Mouse (Mus musculus) forebrain, postnatal 0 days (tissue): ENCODE measurements at regions not wholly inside any gene's neighbourhood (a gene's known extent, or its start where the extent isn't known, plus 50 kb on each side); places are given as distances from the start of the nearest gene placed in this dataset.

Experiments used
- ATAC-seq: fragments of 200-750 bp; cut with Nextera tagmentation; 2 replicates; pipeline ENCODE4 v1.8.0; 2017; ENCODE audit warnings: mild to moderate bottlenecking, moderate library complexity
- DNase-seq: peaks from one replicate; pipeline ENCODE4 v3.0.0-alpha.2; 2015
- H3K27ac ChIP-seq: fragments of 300-500 bp; sonication (generic); 2 replicates; pipeline ENCODE4 v1.5.1; 2014; ENCODE audit warnings: low read depth, mild to moderate bottlenecking, antibody characterized with exemption, low read length, moderate library complexity, mixed read lengths
- H3K27me3 ChIP-seq: fragments of 300-500 bp; sonication (generic); 2 replicates; pipeline ENCODE4 v1.6.1; 2014; ENCODE audit warnings: mild to moderate bottlenecking, low read length, mixed read lengths; ENCODE audit not compliant: insufficient read depth
- H3K36me3 ChIP-seq: fragments of 300-500 bp; sonication (generic); 2 replicates; pipeline ENCODE4 v1.6.1; 2014; ENCODE audit warnings: mild to moderate bottlenecking, moderate library complexity; ENCODE audit not compliant: insufficient read depth
- H3K4me1 ChIP-seq: fragments of 300-500 bp; sonication (generic); 2 replicates; pipeline ENCODE4 v1.6.1; 2014; ENCODE audit warnings: antibody characterized with exemption; ENCODE audit not compliant: insufficient read depth
- H3K4me2 ChIP-seq: fragments of 300-500 bp; sonication (generic); 2 replicates; pipeline ENCODE4 v1.6.1; 2014; ENCODE audit warnings: low read depth, mild to moderate bottlenecking, moderate library complexity
- H3K4me3 ChIP-seq: fragments of 300-500 bp; sonication (generic); 2 replicates; pipeline ENCODE4 v1.5.1; 2014; ENCODE audit warnings: low read depth, low read length, mixed read lengths
- H3K9ac ChIP-seq: fragments of 300-500 bp; sonication (generic); 2 replicates; pipeline ENCODE4 v1.6.1; 2014; ENCODE audit warnings: mild to moderate bottlenecking
- H3K9me3 ChIP-seq: fragments of 300-500 bp; sonication (generic); 2 replicates; pipeline ENCODE4 v1.6.1; 2016; ENCODE audit warnings: low read length
- CTCF ChIP-seq: sonication (generic); IDR thresholded peaks from 2 replicates; pipeline ENCODE4 v1.5.1; 2016; ENCODE audit warnings: antibody characterized with exemption, control low read depth, low read depth
- WGBS: fragments of 180-500 bp; shearing (Covaris S2); extraction: QIAGEN DNeasy Blood & Tissue Kit; methylation state at CpG from one replicate; pipeline ENCODE4 v1.1.7; 2014; 5-methylcytosine and 5-hydroxymethylcytosine counted together

DNA sequence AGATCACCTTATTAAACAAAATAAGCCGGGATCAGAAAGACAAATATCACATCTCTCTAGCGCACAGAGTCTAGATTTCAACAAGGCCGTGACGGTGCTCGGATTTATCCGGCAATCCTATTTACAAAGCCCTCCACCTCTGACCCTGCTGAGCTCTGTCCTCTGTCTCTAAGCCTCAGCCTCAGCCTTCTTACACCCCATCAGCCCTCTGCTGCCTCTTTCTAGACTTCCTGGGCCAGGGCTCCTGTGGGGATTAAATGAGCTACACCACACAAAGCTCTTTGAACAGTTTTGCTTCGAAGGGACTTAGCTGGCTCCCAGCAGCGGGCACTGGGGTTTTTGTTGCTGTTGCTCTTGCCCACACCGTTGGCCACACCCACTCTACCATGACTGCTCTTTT lies 211.8 kb downstream of the CK137956 start:
- Histone ChIP-seq H3K27ac (no peak overlapping the region), H3K9ac (no peak overlapping the region), H3K4me2 (no peak overlapping the region), H3K27me3 (no peaks in the 10 kb centered on the region), H3K4me1 (no peaks in the 10 kb centered on the region), H3K36me3 (no peaks in the 10 kb centered on the region), H3K4me3 (no peak overlapping the region), H3K9me3 (no peaks in the 10 kb centered on the region)
- WGBS, result 33% methylated on average over 9 of the region's 9 CpGs
- no peak for TF ChIP-seq CTCF
- DNase-seq (no peak), ATAC-seq (no peak)

DNA sequence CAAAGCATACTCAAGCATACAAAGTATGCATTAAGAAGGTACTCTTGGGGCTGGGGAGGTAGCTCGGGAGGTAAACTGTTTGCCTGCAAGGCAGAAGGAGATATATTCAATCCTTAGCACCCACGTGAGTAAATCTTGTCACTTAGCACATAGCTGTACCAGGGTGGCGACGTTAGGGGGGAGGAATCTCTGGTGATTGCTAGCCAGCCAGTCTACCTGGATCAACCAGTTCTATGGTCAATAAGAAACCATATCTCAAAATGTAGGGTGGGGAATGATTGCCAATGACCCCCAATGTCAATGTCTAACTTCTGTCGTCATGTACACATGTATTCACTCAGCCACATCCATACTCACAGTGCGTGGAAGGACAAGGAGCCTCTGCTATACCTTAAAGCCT lies 214.5 kb downstream of the CK137956 start:
- Histone ChIP-seq H3K36me3 (no peaks in the 10 kb centered on the region), H3K4me1 (no peaks in the 10 kb centered on the region), H3K27ac (no peak overlapping the region), H3K27me3 (no peaks in the 10 kb centered on the region), H3K4me2 (no peak overlapping the region), H3K9me3 (no peaks in the 10 kb centered on the region), H3K9ac (no peak overlapping the region), H3K4me3 (no peak overlapping the region)
- TF ChIP-seq CTCF, result no peak
- no peak for DNase-seq
- ATAC-seq, result no peak
- 91% methylated on average over 6 of the region's 6 CpGs for WGBS

DNA sequence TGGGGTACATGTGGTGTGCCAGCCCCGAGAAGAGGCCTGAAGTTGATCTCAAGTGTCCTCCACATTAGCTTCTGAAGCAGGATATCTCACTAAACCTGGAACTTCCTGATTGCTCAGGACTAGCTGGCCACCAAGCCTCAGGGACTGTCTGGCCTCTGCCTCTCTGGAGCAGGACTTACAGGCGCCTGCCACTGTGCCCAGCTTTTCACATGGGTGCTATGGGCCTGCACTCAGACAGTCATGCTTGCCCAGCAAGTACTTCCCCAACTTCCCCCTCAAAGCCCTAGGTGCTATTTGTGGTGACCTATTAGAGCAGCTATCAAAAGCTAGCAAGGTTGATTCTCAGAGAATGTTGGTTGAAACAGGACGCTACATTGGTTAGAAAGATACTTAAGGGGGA lies 220.0 kb downstream of the CK137956 start:
- no peaks in the 10 kb centered on the region for H3K9me3 ChIP-seq
- H3K27me3 ChIP-seq, result no peaks in the 10 kb centered on the region
- H3K36me3 ChIP-seq, result no peaks in the 10 kb centered on the region
- no peak overlapping the region for H3K9ac ChIP-seq
- no peak for ATAC-seq
- no peaks in the 10 kb centered on the region for H3K4me1 ChIP-seq
- no peak for DNase-seq
- WGBS, result 94% methylated on average over 3 of the region's 3 CpGs
- no peak overlapping the region for H3K4me3 ChIP-seq
- no peak overlapping the region for H3K4me2 ChIP-seq
- H3K27ac ChIP-seq, result no peak overlapping the region
- no peak for TF ChIP-seq CTCF

DNA sequence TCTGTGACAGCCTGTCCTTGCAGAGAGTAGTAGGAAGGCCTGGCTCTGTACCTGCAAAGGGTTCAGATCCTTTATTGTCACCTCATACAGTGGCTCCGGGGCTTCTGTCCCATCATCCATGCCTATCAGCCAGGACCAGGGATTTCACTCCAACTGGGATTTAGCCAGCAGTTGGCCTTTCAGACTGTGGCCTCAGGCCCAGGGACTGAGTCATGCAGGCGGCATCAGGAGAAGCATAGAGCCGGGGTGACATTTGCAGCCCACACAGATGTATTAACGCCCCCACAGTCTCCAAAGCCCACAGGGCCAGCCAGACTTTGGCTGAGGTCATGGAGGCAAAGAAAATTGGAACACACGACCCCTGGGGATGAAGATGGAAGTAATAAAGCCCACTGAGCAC lies 222.9 kb downstream of the CK137956 start:
- Histone ChIP-seq H3K27me3 (no peaks in the 10 kb centered on the region), H3K36me3 (no peaks in the 10 kb centered on the region), H3K4me3 (no peak overlapping the region), H3K4me1 (no peaks in the 10 kb centered on the region), H3K9me3 (no peaks in the 10 kb centered on the region), H3K9ac (no peak overlapping the region), H3K27ac (no peak overlapping the region), H3K4me2 (no peak overlapping the region)
- no peak for DNase-seq
- WGBS, result 69% methylated on average over 5 of the region's 5 CpGs
- no peak for ATAC-seq
- no peak for TF ChIP-seq CTCF

DNA sequence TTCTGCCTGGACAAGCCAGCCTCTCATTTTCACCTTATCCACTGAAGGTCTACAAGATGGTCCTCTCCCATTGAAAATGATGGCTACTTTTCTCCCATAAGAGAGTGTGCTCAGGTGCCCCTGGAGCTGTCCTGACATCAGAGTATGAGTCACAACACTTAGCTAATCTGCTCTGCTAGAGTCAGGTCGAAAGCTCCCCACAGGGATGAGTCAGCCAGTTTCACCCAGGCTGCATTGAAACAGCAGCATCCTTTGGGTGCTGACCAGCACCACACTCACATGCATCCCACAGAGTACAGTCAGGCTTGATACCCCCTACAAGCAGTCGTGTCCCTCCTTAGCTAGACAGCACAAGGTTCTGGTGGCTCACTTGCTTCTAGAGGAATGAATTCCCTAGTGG lies 234.0 kb downstream of the CK137956 start:
- no peak for TF ChIP-seq CTCF
- WGBS, result 86% methylated on average over 2 of the region's 2 CpGs

DNA sequence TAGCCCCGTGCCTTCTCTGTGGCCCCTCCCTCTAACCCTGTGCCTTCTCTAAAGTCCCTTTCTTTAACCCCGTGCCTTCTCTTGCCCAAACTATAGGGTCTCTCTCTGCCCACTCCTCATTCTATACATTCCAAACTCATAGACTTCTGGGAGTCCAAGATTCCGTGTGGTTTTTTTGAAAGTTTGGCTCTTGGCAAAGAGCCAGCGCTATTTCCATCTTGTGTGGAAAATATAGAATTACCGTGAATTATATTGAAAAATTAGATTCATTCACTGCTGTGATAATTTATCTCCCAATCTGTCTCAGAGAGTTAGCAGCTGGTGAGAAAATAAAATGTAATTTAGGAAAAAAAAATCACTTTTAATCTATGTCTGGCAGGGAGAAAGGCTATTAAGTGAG lies 234.6 kb downstream of the CK137956 start:
- 0 out of 2 replicates have a peak, but pooled peaks cover 7% of the 10 kb centered on the region for H3K4me1 ChIP-seq
- no peak overlapping the region for H3K9ac ChIP-seq
- H3K4me3 ChIP-seq, result no peak overlapping the region
- no peak overlapping the region for H3K27ac ChIP-seq
- no peak for TF ChIP-seq CTCF
- ATAC-seq (no peak), DNase-seq (peak; percentile 70)
- no peak overlapping the region for H3K4me2 ChIP-seq
- H3K36me3 ChIP-seq, result no peaks in the 10 kb centered on the region
- no peaks in the 10 kb centered on the region for H3K9me3 ChIP-seq
- no peaks in the 10 kb centered on the region for H3K27me3 ChIP-seq
- 43% methylated on average over 5 of the region's 5 CpGs for WGBS

More for the DNA sequence above, 234.0 kb downstream of the CK137956 start:
- no peak overlapping the region for H3K9ac ChIP-seq
- no peak overlapping the region for H3K4me3 ChIP-seq
- no peaks in the 10 kb centered on the region for H3K9me3 ChIP-seq
- no peak overlapping the region for H3K27ac ChIP-seq
- no peaks in the 10 kb centered on the region for H3K27me3 ChIP-seq
- H3K4me1 ChIP-seq, result 0 out of 2 replicates have a peak, but pooled peaks cover 7% of the 10 kb centered on the region
- DNase-seq (no peak), ATAC-seq (no peak)
- H3K4me2 ChIP-seq, result no peak overlapping the region
- no peaks in the 10 kb centered on the region for H3K36me3 ChIP-seq

DNA sequence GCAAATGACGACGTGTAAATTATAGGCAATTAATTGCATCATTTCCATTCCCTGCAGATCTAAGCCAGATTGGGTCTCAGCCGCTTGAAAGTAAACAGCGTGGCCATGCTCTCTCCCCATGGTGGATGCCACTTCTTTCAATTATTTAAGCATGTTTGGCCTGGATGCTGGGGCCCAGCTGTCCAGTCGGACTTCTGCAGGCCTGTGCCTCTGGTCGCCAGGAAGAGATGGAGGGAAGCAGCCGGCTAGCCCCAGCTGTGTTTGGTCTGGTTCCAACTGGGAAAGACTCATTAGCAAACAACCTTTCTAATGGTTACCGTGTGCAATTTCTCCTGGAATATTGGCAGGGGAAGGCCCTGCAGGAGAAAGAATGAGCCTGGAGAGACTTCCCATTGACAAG lies 236.1 kb downstream of the CK137956 start:
- ATAC-seq, result no peak
- Histone ChIP-seq H3K4me2 (no peak overlapping the region), H3K9ac (no peak overlapping the region), H3K4me3 (no peak overlapping the region), H3K9me3 (no peaks in the 10 kb centered on the region), H3K36me3 (no peaks in the 10 kb centered on the region), H3K4me1 (0 out of 2 replicates have a peak, but pooled peaks cover 7% of the 10 kb centered on the region), H3K27me3 (no peaks in the 10 kb centered on the region), H3K27ac (no peak overlapping the region)
- 17% methylated on average over 8 of the region's 8 CpGs for WGBS
- TF ChIP-seq CTCF, result no peak
- DNase-seq, result peak; percentile 18

DNA sequence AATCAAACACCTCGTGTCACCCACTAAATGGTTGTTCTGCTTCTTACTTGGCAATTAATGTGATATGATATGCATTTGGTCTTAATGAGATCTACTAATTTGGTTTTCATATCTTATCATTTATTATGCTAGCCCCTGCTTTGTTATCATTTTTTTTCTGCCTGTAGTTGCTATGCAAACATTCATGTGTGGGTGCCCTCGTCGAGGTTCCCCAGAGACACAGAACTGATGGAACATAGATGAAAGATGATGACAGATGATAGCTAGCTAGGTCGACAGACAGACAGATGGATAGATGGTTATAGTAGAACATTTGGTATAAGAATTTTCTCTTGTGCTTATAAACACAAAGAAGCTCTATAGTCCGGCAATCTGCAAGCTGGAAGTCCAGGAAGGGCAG lies 252.1 kb downstream of the CK137956 start:
- H3K4me2 ChIP-seq, result no peak overlapping the region
- no peak for TF ChIP-seq CTCF
- DNase-seq (no peak), ATAC-seq (no peak)
- H3K27ac ChIP-seq, result no peak overlapping the region
- H3K36me3 ChIP-seq, result no peaks in the 10 kb centered on the region
- H3K4me1 ChIP-seq, result no peaks in the 10 kb centered on the region
- no peak overlapping the region for H3K9ac ChIP-seq
- H3K27me3 ChIP-seq, result no peaks in the 10 kb centered on the region
- H3K4me3 ChIP-seq, result no peak overlapping the region
- H3K9me3 ChIP-seq, result no peaks in the 10 kb centered on the region
- WGBS, result 71% methylated on average over 5 of the region's 5 CpGs
